Comparison of ENCODE assay signal across 9 mouse cellular contexts in genomic region chr8:117569409-117569808, GRCm38 (mm10).
DNase-seq lines count a peak whose midpoint lies in the region; ATAC-seq and TF ChIP-seq lines count a peak whose summit lies in the region.
"Had no signal": no experiment of that assay in that cellular context is flagged by ENCODE, and none has a peak within 500 bp of the region (broad histone marks: within the 10 kb centered on the region; RNA-seq: fewer than 3 reads in every experiment).

No protein-coding gene starts in this region.

- peak; percentile 49; the same call in 1 of the 2 replicates for ATAC-seq in megakaryocyte, adult 5-6 weeks (ENCODE audit: poor library complexity, severe bottlenecking)
- ATAC-seq in stomach, postnatal 0 days (ENCODE audit: low FRiP score, low TSS enrichment) = no peak

- peak; percentile 55 to 78 for DNase-seq in heart, adult 2 months
- DNase-seq in heart, embryonic 10.5 days (ENCODE audit: low spot score) = no peak
- DNase-seq in Muller cell, postnatal 12 days (ENCODE audit: inconsistent ontology term) = peak; percentile 75
- DNase-seq in cerebellum, adult 9-11 months = peak; percentile 32
- DNase-seq in gastrocnemius, postnatal 4 days (ENCODE audit: low spot score in 2 of 2) = peak; percentile 50 to 61
- DNase-seq in layer of hippocampus, postnatal 14 days (ENCODE audit: low spot score in 2 of 2) = peak; percentile 69 to 76
- peak; percentile 74 for DNase-seq in stomach, postnatal 0 days (ENCODE audit: low spot score)

- no peaks in the 10 kb centered on the region for H3K79me2 ChIP-seq in heart, adult 2 months (replicated peaks; ENCODE audit: control insufficient read depth, insufficient read depth, low read length)

- TF ChIP-seq CTCF in heart, adult 2 months (IDR thresholded peaks at IDR 0.05) = peak; percentile 90
- peak; percentile 91 for TF ChIP-seq CTCF in stomach, postnatal 0 days (IDR thresholded peaks at IDR 0.05; ENCODE audit: low read depth)

- no peaks in the 10 kb centered on the region for H3K36me3 ChIP-seq in heart, adult 2 months (ENCODE audit: control insufficient read depth, insufficient read depth, low read length)
- H3K36me3 ChIP-seq in heart, embryonic 10.5 days = no peaks in the 10 kb centered on the region
- H3K36me3 ChIP-seq in stomach, postnatal 0 days (ENCODE audit: control insufficient read depth, insufficient read depth, low read length) = no peaks in the 10 kb centered on the region
- H3K36me3 ChIP-seq: neural tube, embryonic 12.5 days had no signal

- peak; percentile 46; the same call in 1 of the 2 replicates for TF ChIP-seq EP300 in heart, adult 2 months (IDR thresholded peaks at IDR 0.05; ENCODE audit: insufficient read depth, low read depth, low read length)
- TF ChIP-seq EP300 in stomach, postnatal 0 days (optimal IDR thresholded peaks at IDR 0.05) = no peak

- intact Hi-C loops in heart, adult 2 months (cut with DNase I) = loop anchor here (2.0 to 10.0 kb wide), 4 partner anchors 69 to 463 kb away; no protein-coding TSS in a partner anchor

- H3K9ac ChIP-seq in heart, adult 2 months (ENCODE audit: low read depth, low read length) = no peak overlapping the region
- no peak overlapping the region for H3K9ac ChIP-seq in stomach, postnatal 0 days (ENCODE audit: low read length)
- H3K9ac ChIP-seq: neural tube, embryonic 12.5 days had no signal

- no peaks in the 10 kb centered on the region for H3K27me3 ChIP-seq in heart, adult 2 months (ENCODE audit: control insufficient read depth, insufficient read depth, low read length)
- peaks cover 11% of the 10 kb centered on the region for H3K27me3 ChIP-seq in heart, embryonic 10.5 days (ENCODE audit: insufficient read depth, poor library complexity, severe bottlenecking)
- H3K27me3 ChIP-seq in stomach, postnatal 0 days (ENCODE audit: control insufficient read depth, insufficient read depth, low read length) = no peaks in the 10 kb centered on the region
- H3K27me3 ChIP-seq: neural tube, embryonic 12.5 days had no signal

- H3K4me1 ChIP-seq in heart, adult 2 months (ENCODE audit: control insufficient read depth, insufficient read depth, low read length) = no peaks in the 10 kb centered on the region
- H3K4me1 ChIP-seq in heart, embryonic 10.5 days = no peaks in the 10 kb centered on the region
- H3K4me1 ChIP-seq in stomach, postnatal 0 days (replicated peaks; ENCODE audit: control insufficient read depth, insufficient read depth) = no peaks in the 10 kb centered on the region
- H3K4me1 ChIP-seq: neural tube, embryonic 12.5 days had no signal

- no peak overlapping the region for H3K4me3 ChIP-seq in heart, adult 2 months
- no peak overlapping the region for H3K4me3 ChIP-seq in heart, embryonic 10.5 days
- no peak overlapping the region for H3K4me3 ChIP-seq in stomach, postnatal 0 days (ENCODE audit: low read depth, low read length)
- H3K4me3 ChIP-seq: neural tube, embryonic 12.5 days had no signal

- 24% methylated on average over 5 of the region's 5 CpGs for WGBS in heart, adult 2 months
- WGBS in heart, embryonic 10.5 days = 23% methylated on average over 5 of the region's 5 CpGs
- 20% methylated on average over 5 of the region's 5 CpGs for WGBS in stomach, postnatal 0 days

- H3K27ac ChIP-seq in heart, adult 2 months = no peak overlapping the region
- no peak overlapping the region for H3K27ac ChIP-seq in heart, embryonic 10.5 days
- no peak overlapping the region for H3K27ac ChIP-seq in stomach, postnatal 0 days (replicated peaks)
- H3K27ac ChIP-seq: neural tube, embryonic 12.5 days had no signal

- H3K9me3 ChIP-seq in heart, embryonic 10.5 days = no peaks in the 10 kb centered on the region
- H3K9me3 ChIP-seq in stomach, postnatal 0 days (ENCODE audit: control insufficient read depth, low read length) = no peaks in the 10 kb centered on the region
- H3K9me3 ChIP-seq: neural tube, embryonic 12.5 days had no signal

- H3K4me2 ChIP-seq in stomach, postnatal 0 days (replicated peaks; ENCODE audit: low read depth) = no peak overlapping the region
- H3K4me2 ChIP-seq: neural tube, embryonic 12.5 days had no signal

- no peak for TF ChIP-seq POLR2A in heart, adult 2 months (IDR thresholded peaks at IDR 0.05; ENCODE audit: insufficient read depth, low read depth, low read length)
